Mouse (Mus musculus): Measurements from ENCODE around the gene 1700067P10Rik. TPM values are rescaled to one million over a fixed set of nuclear protein-coding genes. Genes with fewer than 3 reads are reported as not detected.

Gene 1700067P10Rik
- polyA plus RNA-seq (2016; fragmentation: Nextera tagmentation; extraction: Ambion mirVana), result not detected in 2 replicates

GRCm38 (mm10) chr17:48089019-48089418, at the start of gene 1700067P10Rik:
Gene 1700067P10Rik, plus strand, starts transcription at chr17:48089319.
- Histone ChIP-seq H3K4me2 (no peak within 1 kb of the TSS), H3K9ac (replicated peaks) (no peak within 1 kb of the TSS), H3K4me3 (replicated peaks) (no peak within 1 kb of the TSS), H3K36me3 (no peaks in the 10 kb centered on the region), H3K27me3 (peaks cover 7% of the 10 kb centered on the region), H3K4me1 (replicated peaks) (peaks cover 7% of the 10 kb centered on the region), H3K9me3 (peaks cover 9% of the 10 kb centered on the region; the same call in 1 of the 2 replicates), H3K27ac (no peak within 1 kb of the TSS)
- no peak for ATAC-seq (ENCODE audit: insufficient number of reproducible peaks, insufficient read depth, low FRiP score, low TSS enrichment, low read depth)

GRCm38 (mm10) chr17:48041351-48042287, 47.5 kb upstream of the 1700067P10Rik start:
- peak overlapping the region; percentile 23 for H3K4me3 ChIP-seq (replicated peaks)
- ATAC-seq (ENCODE audit: insufficient number of reproducible peaks, insufficient read depth, low FRiP score, low TSS enrichment, low read depth), result peak; percentile 39; the same call in 1 of the 2 replicates
- peak overlapping the region; percentile 23 for H3K9ac ChIP-seq (replicated peaks)
- peaks cover 31% of the 10 kb centered on the region for H3K4me1 ChIP-seq (replicated peaks)
- H3K27ac ChIP-seq, result peak overlapping the region; percentile 90
- 0 out of 2 replicates have a peak, but pooled peaks cover 4% of the 10 kb centered on the region for H3K9me3 ChIP-seq
- peaks cover 19% of the 10 kb centered on the region for H3K27me3 ChIP-seq
- 5% methylated on average over 29 of the region's 29 CpGs for WGBS
- no peaks in the 10 kb centered on the region for H3K36me3 ChIP-seq
- H3K4me2 ChIP-seq, result peak overlapping the region; percentile 49

- H3K36me3 ChIP-seq, result no peaks in the 10 kb centered on the region
- H3K4me1 ChIP-seq (replicated peaks), result peaks cover 31% of the 10 kb centered on the region
- H3K9ac ChIP-seq (replicated peaks), result no peak overlapping the region
- H3K9me3 ChIP-seq, result 0 out of 2 replicates have a peak, but pooled peaks cover 4% of the 10 kb centered on the region
- ATAC-seq (ENCODE audit: insufficient number of reproducible peaks, insufficient read depth, low FRiP score, low TSS enrichment, low read depth), result no peak
- H3K27ac ChIP-seq, result no peak overlapping the region
- WGBS, result 80% methylated on average over 5 of the region's 5 CpGs
- peaks cover 8% of the 10 kb centered on the region for H3K27me3 ChIP-seq
- H3K4me2 ChIP-seq, result no peak overlapping the region
- H3K4me3 ChIP-seq (replicated peaks), result no peak overlapping the region
Measured at GRCm38 (mm10) chr17:48043154-48043880, 45.8 kb upstream of the 1700067P10Rik start.

GRCm38 (mm10) chr17:48045631-48046030, 43.5 kb upstream of the 1700067P10Rik start:
- Histone ChIP-seq H3K27me3 (peaks cover 13% of the 10 kb centered on the region; the same call in 1 of the 2 replicates), H3K9me3 (0 out of 2 replicates have a peak, but pooled peaks cover 4% of the 10 kb centered on the region), H3K4me3 (replicated peaks) (no peak overlapping the region), H3K4me1 (replicated peaks) (peaks cover 27% of the 10 kb centered on the region), H3K27ac (no peak overlapping the region), H3K4me2 (no peak overlapping the region), H3K36me3 (no peaks in the 10 kb centered on the region), H3K9ac (replicated peaks) (no peak overlapping the region)
- no peak for ATAC-seq (ENCODE audit: insufficient number of reproducible peaks, insufficient read depth, low FRiP score, low TSS enrichment, low read depth)
- WGBS, result 35% methylated on average over 4 of the region's 4 CpGs

- Histone ChIP-seq H3K36me3 (no peaks in the 10 kb centered on the region), H3K9me3 (peaks cover 4% of the 10 kb centered on the region; the same call in 1 of the 2 replicates), H3K27me3 (peaks cover 36% of the 10 kb centered on the region), H3K4me1 (replicated peaks) (peaks cover 23% of the 10 kb centered on the region), H3K27ac (no peak overlapping the region), H3K4me3 (replicated peaks) (no peak overlapping the region), H3K9ac (replicated peaks) (no peak overlapping the region), H3K4me2 (no peak overlapping the region)
- WGBS, result 63% methylated on average over 5 of the region's 5 CpGs
- no peak for ATAC-seq (ENCODE audit: insufficient number of reproducible peaks, insufficient read depth, low FRiP score, low TSS enrichment, low read depth)
Measured at GRCm38 (mm10) chr17:48051638-48052337, 37.3 kb upstream of the 1700067P10Rik start.

- WGBS, result 75% methylated on average over 10 of the region's 10 CpGs
- ATAC-seq (ENCODE audit: insufficient number of reproducible peaks, insufficient read depth, low FRiP score, low TSS enrichment, low read depth), result no peak
- H3K4me3 ChIP-seq (replicated peaks), result no peak overlapping the region
- H3K9me3 ChIP-seq, result peaks cover 4% of the 10 kb centered on the region; the same call in 1 of the 2 replicates
- H3K4me2 ChIP-seq, result no peak overlapping the region
- peaks cover 42% of the 10 kb centered on the region for H3K27me3 ChIP-seq
- H3K36me3 ChIP-seq, result no peaks in the 10 kb centered on the region
- no peak overlapping the region for H3K27ac ChIP-seq
- H3K4me1 ChIP-seq (replicated peaks), result peaks cover 30% of the 10 kb centered on the region
- no peak overlapping the region for H3K9ac ChIP-seq (replicated peaks)
Measured at GRCm38 (mm10) chr17:48052338-48053067, 36.6 kb upstream of the 1700067P10Rik start.

- no peak for ATAC-seq (ENCODE audit: insufficient number of reproducible peaks, insufficient read depth, low FRiP score, low TSS enrichment, low read depth)
- H3K9me3 ChIP-seq, result peaks cover 4% of the 10 kb centered on the region; the same call in 1 of the 2 replicates
- peaks cover 40% of the 10 kb centered on the region for H3K4me1 ChIP-seq (replicated peaks)
- H3K9ac ChIP-seq (replicated peaks), result no peak overlapping the region
- H3K4me3 ChIP-seq (replicated peaks), result no peak overlapping the region
- H3K36me3 ChIP-seq, result no peaks in the 10 kb centered on the region
- 82% methylated on average over 2 of the region's 2 CpGs for WGBS
- H3K4me2 ChIP-seq, result no peak overlapping the region
- peaks cover 47% of the 10 kb centered on the region for H3K27me3 ChIP-seq
- no peak overlapping the region for H3K27ac ChIP-seq
Measured at GRCm38 (mm10) chr17:48053646-48054045, 35.5 kb upstream of the 1700067P10Rik start.

GRCm38 (mm10) chr17:48055076-48055816, 33.9 kb upstream of the 1700067P10Rik start:
- Histone ChIP-seq H3K4me2 (no peak overlapping the region), H3K9me3 (peaks cover 4% of the 10 kb centered on the region; the same call in 1 of the 2 replicates), H3K27ac (no peak overlapping the region), H3K4me3 (replicated peaks) (no peak overlapping the region), H3K27me3 (peaks cover 45% of the 10 kb centered on the region), H3K4me1 (replicated peaks) (peaks cover 31% of the 10 kb centered on the region), H3K36me3 (no peaks in the 10 kb centered on the region), H3K9ac (replicated peaks) (no peak overlapping the region)
- no peak for ATAC-seq (ENCODE audit: insufficient number of reproducible peaks, insufficient read depth, low FRiP score, low TSS enrichment, low read depth)
- WGBS, result 50% methylated on average over 20 of the region's 20 CpGs

GRCm38 (mm10) chr17:48057382-48057781, 31.7 kb upstream of the 1700067P10Rik start:
- peak overlapping the region; percentile 32; the same call in 1 of the 2 replicates for H3K9ac ChIP-seq (replicated peaks)
- WGBS, result 2% methylated on average over 12 of the region's 12 CpGs
- peaks cover 4% of the 10 kb centered on the region; the same call in 1 of the 2 replicates for H3K9me3 ChIP-seq
- H3K27ac ChIP-seq, result peak overlapping the region; percentile 53; the same call in 1 of the 2 replicates
- 0 out of 2 replicates have a peak, but pooled peaks have one; percentile 28 for ATAC-seq (ENCODE audit: insufficient number of reproducible peaks, insufficient read depth, low FRiP score, low TSS enrichment, low read depth)
- no peak overlapping the region; the same call in 1 of the 2 replicates for H3K4me3 ChIP-seq (replicated peaks)
- H3K4me1 ChIP-seq (replicated peaks), result peaks cover 28% of the 10 kb centered on the region
- H3K36me3 ChIP-seq, result no peaks in the 10 kb centered on the region
- H3K4me2 ChIP-seq, result peak overlapping the region; percentile 46
- peaks cover 42% of the 10 kb centered on the region for H3K27me3 ChIP-seq
